9 mouse cellular contexts compared by ENCODE assay signal in the genomic region with DNA sequence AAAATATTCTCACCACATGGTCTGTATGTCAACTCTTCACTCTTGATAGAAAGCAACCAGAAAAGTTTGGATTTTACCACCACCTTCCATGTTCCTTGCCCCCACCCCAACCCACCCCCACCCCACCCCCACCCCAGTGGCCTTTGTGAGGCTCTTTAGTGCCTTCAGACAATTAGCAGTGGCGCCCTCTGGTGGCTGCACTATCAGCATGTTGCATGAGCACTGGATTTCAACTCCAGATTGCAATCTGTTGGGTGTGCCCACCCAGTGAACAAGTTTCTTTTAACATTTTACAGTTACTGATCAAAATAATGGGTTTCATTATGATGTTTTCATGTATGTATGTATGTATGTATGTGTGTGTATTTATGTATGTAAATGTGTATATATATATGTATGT.
DNase-seq lines count a peak whose midpoint lies in the region; ATAC-seq and TF ChIP-seq lines count a peak whose summit lies in the region.
"Had no signal": no experiment of that assay in that cellular context is flagged by ENCODE, and none has a peak within 500 bp of the region (broad histone marks: within the 10 kb centered on the region; RNA-seq: fewer than 3 reads in every experiment).

No protein-coding gene starts in this region.

- H3K27me3 ChIP-seq in lung, postnatal 0 days (replicated peaks; ENCODE audit: insufficient read depth, low read length): no peaks in the 10 kb centered on the region
- no peaks in the 10 kb centered on the region for H3K27me3 ChIP-seq in midbrain, embryonic 13.5 days

- no peak for ATAC-seq in lung, postnatal 0 days
- ATAC-seq in erythroblast, adult 5-6 weeks (replicated peaks; ENCODE audit: low FRiP score, poor library complexity, severe bottlenecking): no peak
- ATAC-seq in midbrain, embryonic 13.5 days: no peak

- H3K9ac ChIP-seq in lung, postnatal 0 days (replicated peaks; ENCODE audit: low read depth): no peak overlapping the region
- H3K9ac ChIP-seq in midbrain, embryonic 13.5 days (replicated peaks): no peak overlapping the region

- TF ChIP-seq CTCF in lung, postnatal 0 days (IDR thresholded peaks at IDR 0.05): peak; percentile 54

- no peaks in the 10 kb centered on the region for H3K9me3 ChIP-seq in lung, postnatal 0 days (ENCODE audit: low read length)
- no peaks in the 10 kb centered on the region for H3K9me3 ChIP-seq in midbrain, embryonic 13.5 days

- 10% methylated on average over 1 of the region's 1 CpGs for WGBS in lung, postnatal 0 days
- WGBS in midbrain, embryonic 13.5 days: 20% methylated on average over 1 of the region's 1 CpGs

- intact Hi-C loops in left cerebral cortex, postnatal 4 days (cut with DNase I): no loop called here
- intact Hi-C loops in left cerebral cortex, postnatal 25 days (cut with DNase I): no loop called here

- no peak for TF ChIP-seq EP300 in lung, postnatal 0 days (IDR thresholded peaks at IDR 0.05)

- H3K4me1 ChIP-seq in lung, postnatal 0 days (ENCODE audit: insufficient read depth, low read depth, low read length): no peaks in the 10 kb centered on the region
- H3K4me1 ChIP-seq in midbrain, embryonic 13.5 days (replicated peaks): no peaks in the 10 kb centered on the region

- no peaks in the 10 kb centered on the region for H3K36me3 ChIP-seq in lung, postnatal 0 days (ENCODE audit: insufficient read depth, low read length)
- H3K36me3 ChIP-seq in midbrain, embryonic 13.5 days: no peaks in the 10 kb centered on the region
- H3K36me3 ChIP-seq: G1E had no signal

- no peak overlapping the region for H3K4me3 ChIP-seq in lung, postnatal 0 days (ENCODE audit: low read depth, low read length)
- H3K4me3 ChIP-seq in midbrain, embryonic 13.5 days (replicated peaks): no peak overlapping the region

- H3K4me2 ChIP-seq in lung, postnatal 0 days (replicated peaks; ENCODE audit: low read depth, low read length): no peak overlapping the region
- H3K4me2 ChIP-seq in midbrain, embryonic 13.5 days (replicated peaks): no peak overlapping the region

- H3K27ac ChIP-seq in lung, postnatal 0 days (ENCODE audit: low read length): no peak overlapping the region
- no peak overlapping the region for H3K27ac ChIP-seq in midbrain, embryonic 13.5 days

- peak; percentile 5 to 11 for DNase-seq in cerebellum, postnatal 36 days
- no peak for DNase-seq in cerebellum, adult 8-10 months
- DNase-seq in left cerebral cortex, postnatal 4 days: peak; percentile 40
- no peak for DNase-seq in left cerebral cortex, postnatal 25 days (ENCODE audit: low spot score in 2 of 2)
- peak; percentile 68 for DNase-seq in ZHBTc4 (ENCODE audit: low read depth, low spot score)
- peak; percentile 9 for DNase-seq in lung, postnatal 0 days (ENCODE audit: low spot score)

Comparison
In these comparisons a context has a peak if more than half of its experiments do, and no peak if none do; other contexts are left out.
1. DNase-seq: peak in cerebellum, postnatal 36 days (2 of 2), left cerebral cortex, postnatal 4 days (single experiment), ZHBTc4 (single experiment) and lung, postnatal 0 days (single experiment); none in cerebellum, adult 8-10 months (single experiment) and left cerebral cortex, postnatal 25 days (0 of 2).